Mouse (Mus musculus): ENCODE measurements at regions not wholly inside any gene's neighbourhood (a gene's known extent, or its start where the extent isn't known, plus 50 kb on each side); places are given as distances from the start of the nearest gene placed in this dataset.

- TF ChIP-seq GATA1 (IDR thresholded peaks at IDR 0.05; ENCODE audit: low read length) (no peak), TAL1 (IDR thresholded peaks at IDR 0.05; ENCODE audit: low read length) (no peak)
Measured at GRCm38 (mm10) chr17:4297156-4297535, 601.1 kb upstream of the Nox3 start.
